8 mouse cellular contexts compared by ENCODE assay signal in the genomic region with DNA sequence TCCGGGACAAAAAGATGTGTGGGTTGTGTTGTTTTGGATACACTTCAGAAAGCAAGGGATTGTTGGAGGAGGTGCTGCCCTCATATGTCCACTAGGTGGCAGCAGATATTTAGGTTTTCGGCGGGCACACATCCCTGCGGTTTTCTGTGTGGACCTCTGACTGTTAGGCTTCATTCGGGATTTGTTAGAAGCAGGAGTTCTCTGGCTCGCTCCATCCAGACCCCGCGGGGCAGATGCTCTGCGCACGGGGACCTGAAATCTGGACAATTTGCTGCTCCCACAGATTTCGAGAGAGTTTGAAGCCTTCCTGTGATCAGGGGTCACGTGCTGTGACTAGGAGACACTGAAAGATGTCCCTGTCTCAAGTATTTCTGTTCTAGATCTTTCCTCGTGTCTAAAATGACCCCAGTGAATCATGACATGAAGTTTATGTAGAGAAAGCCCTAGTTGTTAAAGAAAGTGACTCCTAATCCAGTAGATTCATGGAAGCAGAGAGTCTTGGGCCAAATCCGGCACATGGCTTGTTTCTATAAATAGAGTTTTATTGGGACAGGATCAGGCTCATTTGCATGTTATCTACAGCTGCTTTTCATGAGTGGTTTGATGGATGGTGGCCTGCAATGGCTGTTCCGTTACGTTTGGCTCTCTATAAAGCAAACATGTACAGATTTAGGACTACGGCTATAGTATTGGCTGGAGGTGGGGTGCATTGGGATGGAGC. TPM values are rescaled to one million over a fixed set of nuclear protein-coding genes. Genes with fewer than 3 reads are reported as not detected.
DNase-seq lines count a peak whose midpoint lies in the region; ATAC-seq and TF ChIP-seq lines count a peak whose summit lies in the region.

No protein-coding gene starts in this region.

- peak; percentile 49 for TF ChIP-seq CTCF in bone marrow macrophage, adult 2 months (IDR thresholded peaks at IDR 0.05; ENCODE audit: low read depth, low read length)

- no peak for TF ChIP-seq POLR2A in bone marrow macrophage, adult 2 months (IDR thresholded peaks at IDR 0.05; ENCODE audit: borderline replicate concordance, low read depth, low read length)

- no peaks in the 10 kb centered on the region for H3K9me3 ChIP-seq in heart, embryonic 12.5 days (replicated peaks)
- H3K9me3 ChIP-seq in kidney, embryonic 15.5 days (replicated peaks): no peaks in the 10 kb centered on the region
- no peaks in the 10 kb centered on the region for H3K9me3 ChIP-seq in liver, embryonic 12.5 days (replicated peaks)

- H3K27ac ChIP-seq in bone marrow macrophage, adult 2 months (ENCODE audit: insufficient read depth, low read depth, low read length): no peak overlapping the region
- no peak overlapping the region for H3K27ac ChIP-seq in heart, embryonic 12.5 days (ENCODE audit: poor library complexity, severe bottlenecking)
- H3K27ac ChIP-seq in kidney, embryonic 15.5 days: no peak overlapping the region
- H3K27ac ChIP-seq in liver, embryonic 12.5 days: no peak overlapping the region

- peak; percentile 77 to 79 for DNase-seq in B cell, adult 2 months
- DNase-seq in naive thymus-derived CD4-positive, alpha-beta T cell, adult 2 months (ENCODE audit: low read depth): peak; percentile 81
- DNase-seq in splenic B cell, adult 2 months (ENCODE audit: low read depth, low spot score): peak; percentile 78

- peak; percentile 87 for ATAC-seq in erythroblast, adult 5-6 weeks (replicated peaks; ENCODE audit: low FRiP score, poor library complexity, severe bottlenecking)
- ATAC-seq in heart, embryonic 12.5 days (ENCODE audit: insufficient number of reproducible peaks, low FRiP score): no peak
- no peak for ATAC-seq in kidney, embryonic 15.5 days (replicated peaks; ENCODE audit: low FRiP score)
- no peak for ATAC-seq in liver, embryonic 12.5 days

- peak overlapping the region; percentile 39 for H3K4me3 ChIP-seq in bone marrow macrophage, adult 2 months (ENCODE audit: insufficient read depth, low read length)
- H3K4me3 ChIP-seq in heart, embryonic 12.5 days: peak overlapping the region; percentile 24
- H3K4me3 ChIP-seq in kidney, embryonic 15.5 days (replicated peaks): 0 out of 2 replicates have a peak overlapping the region, but pooled peaks have one; percentile 17
- peak overlapping the region; percentile 20; the same call in 1 of the 2 replicates for H3K4me3 ChIP-seq in liver, embryonic 12.5 days

- H3K4me1 ChIP-seq in bone marrow macrophage, adult 2 months (ENCODE audit: control insufficient read depth, insufficient read depth, low read length): peaks cover 17% of the 10 kb centered on the region
- H3K4me1 ChIP-seq in heart, embryonic 12.5 days (replicated peaks): peaks cover 13% of the 10 kb centered on the region
- H3K4me1 ChIP-seq in kidney, embryonic 15.5 days: peaks cover 18% of the 10 kb centered on the region
- peaks cover 14% of the 10 kb centered on the region for H3K4me1 ChIP-seq in liver, embryonic 12.5 days

- peak overlapping the region; percentile 38; the same call in 1 of the 2 replicates for H3K9ac ChIP-seq in heart, embryonic 12.5 days
- no peak overlapping the region for H3K9ac ChIP-seq in kidney, embryonic 15.5 days
- peak overlapping the region; percentile 14 for H3K9ac ChIP-seq in liver, embryonic 12.5 days

- H3K4me2 ChIP-seq in heart, embryonic 12.5 days: peak overlapping the region; percentile 63
- H3K4me2 ChIP-seq in kidney, embryonic 15.5 days: peak overlapping the region; percentile 58
- H3K4me2 ChIP-seq in liver, embryonic 12.5 days: peak overlapping the region; percentile 57

- peaks cover 42% of the 10 kb centered on the region for H3K27me3 ChIP-seq in heart, embryonic 12.5 days (replicated peaks)
- H3K27me3 ChIP-seq in kidney, embryonic 15.5 days: peaks cover 40% of the 10 kb centered on the region
- H3K27me3 ChIP-seq in liver, embryonic 12.5 days (replicated peaks): peaks cover 35% of the 10 kb centered on the region
- H3K27me3 ChIP-seq in splenic B cell, adult 2 months (ENCODE audit: control insufficient read depth, insufficient read depth, low read length, poor library complexity, severe bottlenecking): no peaks in the 10 kb centered on the region

- no peaks in the 10 kb centered on the region for H3K36me3 ChIP-seq in heart, embryonic 12.5 days
- H3K36me3 ChIP-seq in kidney, embryonic 15.5 days: no peaks in the 10 kb centered on the region
- H3K36me3 ChIP-seq in liver, embryonic 12.5 days: no peaks in the 10 kb centered on the region
- H3K36me3 ChIP-seq in splenic B cell, adult 2 months (ENCODE audit: control insufficient read depth, insufficient read depth, low read length, poor library complexity, severe bottlenecking): no peaks in the 10 kb centered on the region

- 8% methylated on average over 17 of the region's 17 CpGs for WGBS in heart, embryonic 12.5 days
- WGBS in kidney, embryonic 15.5 days: 9% methylated on average over 17 of the region's 17 CpGs
- WGBS in liver, embryonic 12.5 days (ENCODE audit: insufficient replicate concordance): 12% methylated on average over 17 of the region's 17 CpGs

RNA-seq across cellular contexts. Expression of gene Syf2, which starts 15.5 kb away (rescaled TPM):
- 97.3 and 97.6 TPM in 2 replicates for polyA plus RNA-seq in bone marrow macrophage, adult 2 months (2012; ENCODE audit: insufficient read depth, insufficient read length, missing spikeins)
- total RNA-seq in erythroblast, adult 5-6 weeks (2015; ENCODE audit: low replicate concordance): 103 and 110 TPM in 2 replicates
- total RNA-seq in erythroblast, adult 5-6 weeks (2017; ENCODE audit: low replicate concordance): 291 and 294 TPM in 2 replicates
- 55.7 and 61.9 TPM in 2 replicates for polyA plus RNA-seq in heart, embryonic 12.5 days (2016; fragmentation: Nextera tagmentation; extraction: Ambion mirVana)
- polyA plus RNA-seq in kidney, embryonic 15.5 days (2015; fragmentation: Nextera tagmentation; extraction: Ambion mirVana): 82.7 and 83.9 TPM in 2 replicates
- polyA plus RNA-seq in liver, embryonic 12.5 days (2016; fragmentation: Nextera tagmentation; extraction: Ambion mirVana): 70.8 and 72.8 TPM in 2 replicates

RNA-seq across cellular contexts. Expression of gene Rsrp1, which starts 22.8 kb away (rescaled TPM):
- polyA plus RNA-seq in bone marrow macrophage, adult 2 months (2012; ENCODE audit: insufficient read depth, insufficient read length, missing spikeins): 1,131 and 1,373 TPM in 2 replicates
- total RNA-seq in erythroblast, adult 5-6 weeks (2015; ENCODE audit: low replicate concordance): 2,585 and 2,588 TPM in 2 replicates
- total RNA-seq in erythroblast, adult 5-6 weeks (2017; ENCODE audit: low replicate concordance): 1,104 and 1,368 TPM in 2 replicates
- 386 and 405 TPM in 2 replicates for polyA plus RNA-seq in heart, embryonic 12.5 days (2016; fragmentation: Nextera tagmentation; extraction: Ambion mirVana)
- polyA plus RNA-seq in kidney, embryonic 15.5 days (2015; fragmentation: Nextera tagmentation; extraction: Ambion mirVana): 404 and 429 TPM in 2 replicates
- 310 and 322 TPM in 2 replicates for polyA plus RNA-seq in liver, embryonic 12.5 days (2016; fragmentation: Nextera tagmentation; extraction: Ambion mirVana)

RNA-seq across cellular contexts. Expression of gene Tmem50a, which starts 31.4 kb away (rescaled TPM):
- 392 and 428 TPM in 2 replicates for polyA plus RNA-seq in bone marrow macrophage, adult 2 months (2012; ENCODE audit: insufficient read depth, insufficient read length, missing spikeins)
- total RNA-seq in erythroblast, adult 5-6 weeks (2015; ENCODE audit: low replicate concordance): 150 and 151 TPM in 2 replicates
- total RNA-seq in erythroblast, adult 5-6 weeks (2017; ENCODE audit: low replicate concordance): 200 and 208 TPM in 2 replicates
- polyA plus RNA-seq in heart, embryonic 12.5 days (2016; fragmentation: Nextera tagmentation; extraction: Ambion mirVana): 140 and 145 TPM in 2 replicates
- 173 and 174 TPM in 2 replicates for polyA plus RNA-seq in kidney, embryonic 15.5 days (2015; fragmentation: Nextera tagmentation; extraction: Ambion mirVana)
- polyA plus RNA-seq in liver, embryonic 12.5 days (2016; fragmentation: Nextera tagmentation; extraction: Ambion mirVana): 94.2 and 94.9 TPM in 2 replicates
